Mouse (Mus musculus) ES-E14 (cell line): ENCODE measurements around the gene Pld6.

Source experiments
- CHD2 ChIP-seq: IDR thresholded peaks from 2 replicates; pipeline ENCODE4 v1.6.1; 2014; ENCODE audit warnings: mild to moderate bottlenecking, low read depth, low read length, inconsistent platforms
- HCFC1 ChIP-seq: IDR thresholded peaks from 2 replicates; pipeline ENCODE4 v1.6.1; 2012; ENCODE audit warnings: low read length, inconsistent platforms, borderline replicate concordance; ENCODE audit not compliant: insufficient read depth
- MAFK ChIP-seq: IDR thresholded peaks from 2 replicates; pipeline ENCODE4 v1.6.1; 2014; ENCODE audit warnings: mild to moderate bottlenecking, low read depth, low read length, inconsistent platforms; ENCODE audit not compliant: insufficient read depth

DNA sequence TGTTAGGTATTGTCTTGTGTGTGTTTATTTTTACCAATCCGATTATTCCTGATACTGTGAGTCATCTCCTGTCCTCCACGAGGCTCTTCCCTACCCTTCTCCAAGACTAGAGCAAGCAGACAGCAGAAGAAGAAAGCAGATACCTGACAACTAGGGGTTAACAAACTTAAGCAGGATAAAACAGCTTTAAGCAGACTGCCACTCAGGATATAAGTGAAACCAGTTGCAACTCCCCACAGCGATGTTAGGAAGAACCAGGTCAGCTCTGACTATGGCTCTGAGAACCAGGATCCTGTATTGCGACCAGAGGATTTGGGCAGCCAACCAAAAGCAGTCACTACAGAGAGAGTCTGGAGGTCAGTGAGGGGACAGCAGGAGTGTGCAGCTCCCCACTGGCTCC, 23.8 kb upstream of the Pld6 start:
- TF ChIP-seq MAFK, result no peak
- TF ChIP-seq CHD2, result no peak
- no peak for TF ChIP-seq HCFC1
